Mouse (Mus musculus): Measurements from ENCODE around the gene Tmem108. TPM values are rescaled to one million over a fixed set of nuclear protein-coding genes. Genes with fewer than 3 reads are reported as not detected.

Gene Tmem108
- total RNA-seq, 2 experiments from 2014 or later, result 0.61 to 0.77 TPM

GRCm38 (mm10) chr9:103443824-103444185 lies 317.8 kb downstream of the Tmem108 start:
- DNase-seq, result no peak

DNA sequence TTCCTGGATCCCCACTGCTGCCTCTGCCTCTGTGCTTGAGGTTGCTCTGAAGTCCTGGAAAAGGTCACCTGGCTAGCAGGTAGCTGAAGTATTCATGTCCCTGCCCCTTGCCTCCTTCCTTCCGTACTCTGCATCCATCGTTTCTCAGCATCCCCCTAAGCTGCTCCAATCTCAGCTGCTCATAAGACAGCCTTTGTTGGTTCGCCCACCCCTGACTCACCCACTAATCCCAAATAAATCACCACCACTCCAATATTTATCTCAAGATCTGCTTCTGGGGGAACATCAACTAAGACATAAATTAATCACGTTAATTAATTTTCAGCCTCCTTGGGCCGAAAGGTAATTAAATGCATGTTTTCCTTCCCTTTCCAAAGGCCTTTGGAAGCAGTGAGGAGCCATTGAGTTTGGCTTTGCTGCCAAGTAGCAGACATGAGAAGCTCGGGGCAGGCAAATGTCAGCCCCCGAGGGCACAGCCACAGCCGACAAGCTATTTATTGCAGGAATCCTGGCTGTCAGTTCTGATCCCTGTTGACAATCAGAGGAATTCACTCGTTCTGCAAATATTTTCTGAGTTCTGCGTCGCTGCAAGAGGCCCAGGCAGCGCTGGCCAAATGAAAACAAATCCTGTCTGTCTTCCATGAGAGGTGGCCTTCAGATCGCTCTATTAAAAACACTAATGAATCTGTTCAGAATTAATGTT lies 318.4 kb downstream of the Tmem108 start:
- no peak for DNase-seq

- DNase-seq, result no peak
Measured at GRCm38 (mm10) chr9:103440597-103440996, 321.0 kb downstream of the Tmem108 start.

DNA sequence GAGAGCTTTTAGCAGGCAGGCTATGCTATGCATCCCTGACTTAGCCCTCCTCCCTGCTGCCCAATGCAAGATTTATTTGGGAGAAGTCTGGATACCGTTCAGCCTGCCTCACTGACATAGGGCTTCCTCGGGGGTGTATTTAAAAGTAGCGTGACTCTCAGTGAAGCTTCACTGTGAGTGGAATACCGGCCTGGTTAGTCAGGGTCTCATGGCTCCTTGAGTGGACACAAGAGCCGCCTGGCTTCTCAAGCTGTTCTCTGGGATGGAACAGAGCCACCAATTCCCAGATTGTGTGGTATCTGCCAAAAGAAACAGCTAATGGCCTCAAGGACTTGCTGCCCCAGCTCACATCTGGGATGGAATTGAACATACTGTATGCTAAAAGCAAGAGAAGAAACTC lies 324.5 kb downstream of the Tmem108 start:
- DNase-seq, result no peak

- no peak for DNase-seq
Measured at GRCm38 (mm10) chr9:103434116-103434515, 327.5 kb downstream of the Tmem108 start.

Other genes with a start within 250 kb of the Tmem108 start
- gene Nphp3, start 240.7 kb upstream of the Tmem108 start, total RNA-seq (2021), result 1 to 10 TPM; 3.0 to 4.5 TPM